Mouse (Mus musculus) stomach, postnatal 0 days (tissue): Measurements from ENCODE around the gene Wapl. TPM values are rescaled to one million over a fixed set of nuclear protein-coding genes. Genes with fewer than 3 reads are reported as not detected.

Source experiments
- ATAC-seq: fragments of 200-750 bp; cut with Nextera tagmentation; 2 replicates; pipeline ENCODE4 v1.8.0; 2017; ENCODE audit not compliant: low FRiP score, low TSS enrichment
- DNase-seq: peaks from one replicate; pipeline ENCODE4 v3.0.0-alpha.2; 2016; ENCODE audit warnings: low spot score
- H3K27ac ChIP-seq: fragments of 300-500 bp; sonication (generic); replicated peaks from 2 replicates; pipeline ENCODE4 v1.5.1; 2014; ENCODE audit warnings: mild to moderate bottlenecking, control low read depth
- H3K27me3 ChIP-seq: fragments of 300-500 bp; sonication (generic); 2 replicates; pipeline ENCODE4 v1.6.1; 2014; ENCODE audit warnings: low read length; ENCODE audit not compliant: control insufficient read depth, insufficient read depth
- H3K36me3 ChIP-seq: fragments of 300-500 bp; sonication (generic); 2 replicates; pipeline ENCODE4 v1.6.1; 2014; ENCODE audit warnings: low read length, mixed read lengths; ENCODE audit not compliant: control insufficient read depth, insufficient read depth
- H3K4me1 ChIP-seq: fragments of 300-500 bp; sonication (generic); replicated peaks from 2 replicates; pipeline ENCODE4 v1.6.1; 2014; ENCODE audit warnings: antibody characterized with exemption; ENCODE audit not compliant: control insufficient read depth, insufficient read depth
- H3K4me2 ChIP-seq: fragments of 300-500 bp; sonication (generic); replicated peaks from 2 replicates; pipeline ENCODE4 v1.6.1; 2014; ENCODE audit warnings: low read depth, mild to moderate bottlenecking, control low read depth, moderate library complexity
- H3K4me3 ChIP-seq: fragments of 300-500 bp; sonication (generic); 2 replicates; pipeline ENCODE4 v1.5.1; 2014; ENCODE audit warnings: low read depth, low read length, control low read depth
- H3K9ac ChIP-seq: fragments of 300-500 bp; sonication (generic); 2 replicates; pipeline ENCODE4 v1.6.1; 2014; ENCODE audit warnings: mild to moderate bottlenecking, low read length, control low read depth, mixed read lengths
- H3K9me3 ChIP-seq: fragments of 300-500 bp; sonication (generic); 2 replicates; pipeline ENCODE4 v1.6.1; 2016; ENCODE audit warnings: low read length; ENCODE audit not compliant: control insufficient read depth
- CTCF ChIP-seq: IDR thresholded peaks from 2 replicates; pipeline ENCODE4 v1.5.1; 2016; ENCODE audit warnings: antibody characterized with exemption, low read depth, mild to moderate bottlenecking, moderate library complexity
- EP300 ChIP-seq: optimal IDR thresholded peaks from 2 replicates; pipeline ENCODE3; 2016; ENCODE audit warnings: antibody characterized with exemption
- WGBS: fragments of 180-500 bp; shearing (Covaris S2); extraction: QIAGEN DNeasy Blood & Tissue Kit; methylation state at CpG from one replicate; pipeline ENCODE4 v1.1.7; 2014; 5-methylcytosine and 5-hydroxymethylcytosine counted together
- polyA plus RNA-seq: library from polyadenylated mRNA; unstranded; fragments of >200 nt; fragmentation: Nextera tagmentation; extraction: Ambion mirVana; gene quantifications from 2 replicates; pipeline ENCODE4 v1.2.1, GENCODE M21; 2015

The Wapl gene
- polyA plus RNA-seq, 1 experiment from 2014 or later: 16.0 TPM

GRCm38 (mm10) chr14:34647870-34648475, 25.8 kb upstream of the Wapl start:
- ATAC-seq: no peak
- Histone ChIP-seq H3K4me2 (no peak overlapping the region), H3K9ac (no peak overlapping the region), H3K27me3 (no peaks in the 10 kb centered on the region), H3K4me1 (no peaks in the 10 kb centered on the region), H3K27ac (no peak overlapping the region), H3K4me3 (no peak overlapping the region), H3K36me3 (no peaks in the 10 kb centered on the region), H3K9me3 (no peaks in the 10 kb centered on the region)
- 64% methylated on average over 8 of the region's 8 CpGs for WGBS
- TF ChIP-seq CTCF (no peak), EP300 (no peak)
- DNase-seq: no peak

- DNase-seq (no peak), ATAC-seq (no peak)
- no peak for TF ChIP-seq EP300
- no peak for TF ChIP-seq CTCF
- Histone ChIP-seq H3K9me3 (no peaks in the 10 kb centered on the region), H3K4me1 (no peaks in the 10 kb centered on the region), H3K4me3 (no peak overlapping the region), H3K9ac (no peak overlapping the region), H3K4me2 (no peak overlapping the region), H3K27me3 (no peaks in the 10 kb centered on the region), H3K27ac (no peak overlapping the region), H3K36me3 (no peaks in the 10 kb centered on the region)
- 90% methylated on average over 5 of the region's 5 CpGs for WGBS
These were observed 16.6 kb upstream of the Wapl start for GRCm38 (mm10) chr14:34657131-34657530.

GRCm38 (mm10) chr14:34660351-34660787, 13.4 kb upstream of the Wapl start:
- TF ChIP-seq CTCF (no peak), EP300 (no peak)
- H3K27ac ChIP-seq: no peak overlapping the region
- no peaks in the 10 kb centered on the region for H3K4me1 ChIP-seq
- H3K9me3 ChIP-seq: no peaks in the 10 kb centered on the region
- H3K4me3 ChIP-seq: no peak overlapping the region
- no peaks in the 10 kb centered on the region for H3K36me3 ChIP-seq
- DNase-seq: no peak
- H3K9ac ChIP-seq: no peak overlapping the region
- no peak overlapping the region for H3K4me2 ChIP-seq
- no peak; the same call in 1 of the 2 replicates for ATAC-seq
- H3K27me3 ChIP-seq: no peaks in the 10 kb centered on the region
- 59% methylated on average over 7 of the region's 7 CpGs for WGBS

- no peak for ATAC-seq
- DNase-seq: peak; percentile 20
These were observed 12.7 kb upstream of the Wapl start for GRCm38 (mm10) chr14:34660788-34661591.

GRCm38 (mm10) chr14:34661621-34662477, 11.9 kb upstream of the Wapl start:
- Histone ChIP-seq H3K27me3 (no peaks in the 10 kb centered on the region), H3K4me2 (peak overlapping the region; percentile 88), H3K4me3 (peak overlapping the region; percentile 53), H3K27ac (peak overlapping the region; percentile 13; the same call in 1 of the 2 replicates), H3K4me1 (no peaks in the 10 kb centered on the region), H3K9me3 (no peaks in the 10 kb centered on the region), H3K36me3 (no peaks in the 10 kb centered on the region), H3K9ac (peak overlapping the region; percentile 60)
- TF ChIP-seq EP300 (no peak), CTCF (no peak)
- ATAC-seq (peak; percentile 56), DNase-seq (peak; percentile 65)
- WGBS: under 1% methylated on average over 39 of the region's 39 CpGs

More at GRCm38 (mm10) chr14:34660788-34661591, 12.7 kb upstream of the Wapl start:
- 31% methylated on average over 22 of the region's 22 CpGs for WGBS
- no peak for TF ChIP-seq EP300
- TF ChIP-seq CTCF: no peak
- peak overlapping the region; percentile 60; the same call in 1 of the 2 replicates for H3K9ac ChIP-seq
- no peaks in the 10 kb centered on the region for H3K36me3 ChIP-seq
- peak overlapping the region; percentile 53; the same call in 1 of the 2 replicates for H3K4me3 ChIP-seq
- H3K27ac ChIP-seq: 0 out of 2 replicates have a peak overlapping the region, but pooled peaks have one; percentile 13
- no peaks in the 10 kb centered on the region for H3K9me3 ChIP-seq
- H3K4me2 ChIP-seq: peak overlapping the region; percentile 88
- no peaks in the 10 kb centered on the region for H3K27me3 ChIP-seq
- no peaks in the 10 kb centered on the region for H3K4me1 ChIP-seq
